Mouse (Mus musculus) heart, postnatal 0 days (tissue): ENCODE measurements around the gene Jmjd1c. TPM values are rescaled to one million over a fixed set of nuclear protein-coding genes. Genes with fewer than 3 reads are reported as not detected.

Experiments
- ATAC-seq: fragments of 200-750 bp; cut with Nextera tagmentation; 2 replicates; pipeline ENCODE4 v1.8.0; 2017; ENCODE audit warnings: low read depth, moderate number of reproducible peaks, moderate library complexity; ENCODE audit not compliant: insufficient read depth
- DNase-seq: peaks from one replicate; pipeline ENCODE4 v3.0.0-alpha.2; 2016; ENCODE audit warnings: low spot score
- H3K27ac ChIP-seq: fragments of 300-500 bp; sonication (generic); 2 replicates; pipeline ENCODE4 v1.5.1; 2014; ENCODE audit warnings: low read depth, mild to moderate bottlenecking
- H3K27me3 ChIP-seq: fragments of 300-500 bp; sonication (generic); 2 replicates; pipeline ENCODE4 v1.6.1; 2014; ENCODE audit warnings: low read length, mixed read lengths; ENCODE audit not compliant: control insufficient read depth, insufficient read depth
- H3K36me3 ChIP-seq: fragments of 300-500 bp; sonication (generic); replicated peaks from 2 replicates; pipeline ENCODE4 v1.6.1; 2014; ENCODE audit warnings: low read length, mixed read lengths; ENCODE audit not compliant: control insufficient read depth, insufficient read depth
- H3K4me1 ChIP-seq: fragments of 300-500 bp; sonication (generic); 2 replicates; pipeline ENCODE4 v1.6.1; 2014; ENCODE audit warnings: antibody characterized with exemption; ENCODE audit not compliant: control insufficient read depth, insufficient read depth
- H3K4me2 ChIP-seq: fragments of 300-500 bp; sonication (generic); 2 replicates; pipeline ENCODE4 v1.6.1; 2014; ENCODE audit warnings: low read depth, mild to moderate bottlenecking, low read length, moderate library complexity
- H3K4me3 ChIP-seq: fragments of 300-500 bp; sonication (generic); 2 replicates; pipeline ENCODE4 v1.5.1; 2014; ENCODE audit warnings: low read depth, low read length
- H3K9ac ChIP-seq: fragments of 300-500 bp; sonication (generic); replicated peaks from 2 replicates; pipeline ENCODE4 v1.6.1; 2014; ENCODE audit warnings: low read depth, low read length, mixed read lengths
- H3K9me3 ChIP-seq: fragments of 300-500 bp; sonication (generic); replicated peaks from 2 replicates; pipeline ENCODE4 v1.6.1; 2016; ENCODE audit warnings: low read length; ENCODE audit not compliant: control insufficient read depth
- CTCF ChIP-seq: IDR thresholded peaks from 2 replicates; pipeline ENCODE4 v1.5.1; 2016; ENCODE audit warnings: antibody characterized with exemption, control low read depth, low read depth
- EP300 ChIP-seq: IDR thresholded peaks from 2 replicates; pipeline ENCODE4 v1.6.1; 2016; ENCODE audit warnings: antibody characterized with exemption, low read depth
- WGBS: fragments of 180-500 bp; shearing (Covaris S2); extraction: QIAGEN DNeasy Blood & Tissue Kit; methylation state at CpG from one replicate; pipeline ENCODE4 v1.1.7; 2014; 5-methylcytosine and 5-hydroxymethylcytosine counted together
- polyA plus RNA-seq: library from polyadenylated mRNA; unstranded; fragments of >200 nt; fragmentation: Nextera tagmentation; extraction: Ambion mirVana; gene quantifications from 2 replicates; pipeline ENCODE4 v1.2.1, GENCODE M21; 2015
- total RNA-seq: library from RNA; depleted of rRNA; stranded (reverse); fragments of >200 nt; gene quantifications from 2 replicates; pipeline ENCODE4 v1.2.3, GENCODE M21; 2014; ENCODE audit warnings: low replicate concordance

Gene Jmjd1c
- total and polyA plus RNA-seq, 2 experiments from 2014 or later, result 28.1 to 42.4 TPM

GRCm38 (mm10) chr10:67296482-67297152, 200.7 kb downstream of the Jmjd1c start:
- TF ChIP-seq CTCF, result no peak
- TF ChIP-seq EP300, result no peak
- ATAC-seq (no peak), DNase-seq (no peak)
- Histone ChIP-seq H3K27me3 (no peaks in the 10 kb centered on the region), H3K36me3 (no peaks in the 10 kb centered on the region), H3K4me2 (no peak overlapping the region), H3K9ac (no peak overlapping the region), H3K4me3 (no peak overlapping the region), H3K27ac (no peak overlapping the region), H3K4me1 (peaks cover 12% of the 10 kb centered on the region), H3K9me3 (no peaks in the 10 kb centered on the region)
- 76% methylated on average over 8 of the region's 8 CpGs for WGBS

- TF ChIP-seq EP300 (no peak), CTCF (no peak)
- Histone ChIP-seq H3K27me3 (no peaks in the 10 kb centered on the region), H3K9ac (no peak overlapping the region), H3K4me2 (no peak overlapping the region), H3K4me3 (no peak overlapping the region), H3K36me3 (no peaks in the 10 kb centered on the region), H3K4me1 (peaks cover 12% of the 10 kb centered on the region), H3K27ac (no peak overlapping the region; the same call in 1 of the 2 replicates), H3K9me3 (no peaks in the 10 kb centered on the region)
- 79% methylated on average over 17 of the region's 17 CpGs for WGBS
- ATAC-seq (no peak), DNase-seq (no peak)
Measured at GRCm38 (mm10) chr10:67297175-67297855, 201.4 kb downstream of the Jmjd1c start.

GRCm38 (mm10) chr10:67298856-67299255, 202.9 kb downstream of the Jmjd1c start:
- TF ChIP-seq CTCF, result no peak
- no peak for TF ChIP-seq EP300
- DNase-seq, result no peak
- ATAC-seq, result no peak

GRCm38 (mm10) chr10:67299285-67299684, 203.4 kb downstream of the Jmjd1c start:
- Histone ChIP-seq H3K9me3 (no peaks in the 10 kb centered on the region), H3K36me3 (no peaks in the 10 kb centered on the region), H3K9ac (no peak overlapping the region), H3K4me3 (no peak overlapping the region), H3K27me3 (no peaks in the 10 kb centered on the region), H3K4me1 (peaks cover 12% of the 10 kb centered on the region), H3K27ac (no peak overlapping the region), H3K4me2 (no peak overlapping the region)
- TF ChIP-seq EP300, result no peak
- TF ChIP-seq CTCF, result no peak
- no peak for DNase-seq
- 76% methylated on average over 4 of the region's 4 CpGs for WGBS
- ATAC-seq, result no peak

More at GRCm38 (mm10) chr10:67298856-67299255, 202.9 kb downstream of the Jmjd1c start:
- Histone ChIP-seq H3K9me3 (no peaks in the 10 kb centered on the region), H3K27ac (no peak overlapping the region), H3K36me3 (no peaks in the 10 kb centered on the region), H3K27me3 (no peaks in the 10 kb centered on the region), H3K4me2 (no peak overlapping the region), H3K4me3 (no peak overlapping the region), H3K4me1 (peaks cover 12% of the 10 kb centered on the region), H3K9ac (no peak overlapping the region)
- WGBS, result 55% methylated on average over 5 of the region's 5 CpGs

GRCm38 (mm10) chr10:67301046-67301445, 205.1 kb downstream of the Jmjd1c start:
- Histone ChIP-seq H3K27ac (no peak overlapping the region), H3K9ac (no peak overlapping the region), H3K36me3 (no peaks in the 10 kb centered on the region), H3K9me3 (no peaks in the 10 kb centered on the region), H3K4me1 (peaks cover 12% of the 10 kb centered on the region), H3K27me3 (no peaks in the 10 kb centered on the region), H3K4me3 (no peak overlapping the region), H3K4me2 (no peak overlapping the region)
- ATAC-seq, result no peak
- WGBS, result 83% methylated on average over 6 of the region's 6 CpGs
- no peak for DNase-seq
- no peak for TF ChIP-seq EP300
- TF ChIP-seq CTCF, result no peak
